Mouse (Mus musculus) olfactory bulb, adult 2 months (tissue): ENCODE measurements around the gene Rps19.

ENCODE experiments used
- CTCF ChIP-seq: fragments of 200-500 bp; IDR thresholded peaks from 2 replicates; pipeline ENCODE4 v1.5.1; 2012; ENCODE audit warnings: low read depth, mild to moderate bottlenecking, low read length, moderate library complexity; ENCODE audit not compliant: insufficient read depth
- POLR2A ChIP-seq: fragments of 200-500 bp; IDR thresholded peaks from 2 replicates; pipeline ENCODE4 v1.6.1; 2012; ENCODE audit warnings: mild to moderate bottlenecking, low read depth, low read length, moderate library complexity; ENCODE audit not compliant: insufficient read depth

DNA sequence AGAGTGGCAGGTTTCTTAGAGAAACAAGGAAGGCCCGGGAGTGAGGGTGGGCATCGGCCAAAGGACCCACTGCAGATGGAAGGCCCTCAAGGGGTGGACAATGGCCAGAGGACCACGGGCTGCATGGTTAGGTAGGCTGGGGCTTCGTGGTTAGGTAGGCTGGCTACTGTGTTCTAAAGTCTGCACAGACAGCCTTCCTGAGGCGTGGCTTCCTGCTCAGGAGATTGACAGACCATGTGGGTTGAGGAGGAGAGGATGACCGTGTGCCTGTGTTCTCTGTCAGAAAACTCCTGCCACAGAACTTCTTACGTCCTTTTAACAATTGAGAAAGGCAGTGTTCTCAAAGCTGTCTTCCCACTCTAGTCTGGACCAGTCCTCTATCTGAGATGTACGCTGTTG lies 44.8 kb upstream of the Rps19 start:
- TF ChIP-seq CTCF: no peak
- TF ChIP-seq POLR2A: no peak
